Mouse (Mus musculus) embryo, embryonic 11 days (tissue): ENCODE data around the gene Elf3.
"Not testable (repeated sequence)": the region's sequence is repeated elsewhere in the genome, so short reads cannot be mapped to it uniquely, and the experiment has no call there.

Source experiments
- DNase-seq: peaks from one replicate; pipeline ENCODE4 v3.0.0-alpha.2; 2015

Elf3 gene

DNA sequence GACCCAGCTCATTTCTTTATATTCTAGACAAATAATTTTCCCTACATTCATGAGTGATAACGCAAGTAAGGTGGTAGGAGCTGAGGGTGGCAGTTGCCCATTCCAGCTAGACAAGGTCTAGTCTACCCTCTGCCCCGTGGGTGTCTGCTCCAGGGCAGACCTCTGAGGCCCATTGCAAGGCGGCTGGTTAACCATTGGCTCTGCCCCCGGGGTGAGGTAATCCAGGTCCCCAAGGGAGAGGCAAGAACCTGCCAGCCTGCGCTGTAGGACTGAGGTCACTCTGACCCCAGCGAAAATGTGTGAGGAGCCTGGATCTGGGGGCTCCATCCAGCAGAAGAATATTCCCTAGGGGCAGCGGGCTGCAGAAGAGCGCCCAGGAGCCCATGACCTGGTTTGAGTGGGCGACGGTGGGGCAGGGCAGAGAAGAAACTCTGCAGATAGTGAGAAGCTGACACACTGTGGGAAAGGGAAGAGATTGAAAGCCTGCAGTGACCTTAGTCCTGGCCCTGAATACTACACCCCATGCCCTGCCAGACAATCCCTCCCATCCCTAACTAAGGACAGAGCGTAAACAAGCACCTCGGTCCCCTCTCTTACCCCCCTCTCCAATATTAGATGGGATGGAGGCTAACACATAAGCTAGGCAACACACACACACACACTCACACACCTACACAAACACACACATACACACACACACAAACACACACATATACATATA is 21.1 kb downstream of the Elf3 start:
- no peak for DNase-seq

- no peak for DNase-seq
Measured at GRCm38 (mm10) chr1:135234771-135235170, 23.6 kb downstream of the Elf3 start.

GRCm38 (mm10) chr1:135233961-135234360 is 24.4 kb downstream of the Elf3 start:
- no peak for DNase-seq

GRCm38 (mm10) chr1:135231878-135232277 is 26.5 kb downstream of the Elf3 start:
- not testable (repeated sequence) for DNase-seq

GRCm38 (mm10) chr1:135227339-135227950 is 30.9 kb downstream of the Elf3 start:
- DNase-seq: no peak

- DNase-seq: no peak
Measured at GRCm38 (mm10) chr1:135224981-135225604, 33.3 kb downstream of the Elf3 start.

DNA sequence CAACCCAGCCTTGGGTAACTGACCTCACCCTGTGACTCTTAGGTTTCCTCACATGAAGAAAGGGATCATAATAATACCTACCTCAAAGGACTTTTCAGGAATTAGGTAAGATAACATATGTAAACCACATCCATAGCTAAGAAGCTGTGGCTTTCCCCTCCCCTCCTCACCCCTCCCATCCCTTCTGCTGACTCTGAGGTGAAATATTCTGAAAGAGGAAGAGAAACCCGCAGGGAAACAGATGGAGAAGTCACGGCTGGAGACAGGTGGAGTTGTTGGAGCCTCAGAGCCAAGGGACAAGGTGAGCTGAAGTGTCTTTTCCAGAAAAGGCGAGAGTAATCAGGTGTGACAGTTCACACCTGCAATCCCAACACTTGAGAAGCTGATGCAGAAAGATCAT is 34.2 kb downstream of the Elf3 start:
- no peak for DNase-seq

GRCm38 (mm10) chr1:135217607-135218233 is 40.6 kb downstream of the Elf3 start:
- DNase-seq: no peak

- no peak for DNase-seq
Measured at GRCm38 (mm10) chr1:135213772-135214640, 44.4 kb downstream of the Elf3 start.

- DNase-seq: no peak
Measured at GRCm38 (mm10) chr1:135210421-135210820, 47.9 kb downstream of the Elf3 start.

DNA sequence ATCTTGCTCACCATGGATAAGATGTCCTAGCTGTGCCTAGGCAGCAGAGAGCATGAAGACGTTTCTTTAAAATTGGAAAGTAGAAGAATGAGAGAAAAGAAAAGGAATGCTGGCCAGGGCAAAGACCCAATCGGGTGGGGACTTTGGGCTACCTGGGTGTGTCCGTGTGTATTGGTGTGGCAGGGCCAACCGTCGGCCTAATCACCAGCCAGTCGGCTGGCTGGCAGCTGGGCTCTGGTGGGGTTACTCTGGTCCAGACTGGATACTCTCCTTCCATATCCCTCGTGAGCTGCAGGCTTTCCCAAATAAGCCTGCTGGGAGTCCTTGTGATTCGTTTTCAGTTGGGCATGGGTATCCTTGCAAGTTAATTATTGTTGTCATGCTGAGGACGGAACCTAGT is 49.7 kb downstream of the Elf3 start:
- no peak for DNase-seq

DNA sequence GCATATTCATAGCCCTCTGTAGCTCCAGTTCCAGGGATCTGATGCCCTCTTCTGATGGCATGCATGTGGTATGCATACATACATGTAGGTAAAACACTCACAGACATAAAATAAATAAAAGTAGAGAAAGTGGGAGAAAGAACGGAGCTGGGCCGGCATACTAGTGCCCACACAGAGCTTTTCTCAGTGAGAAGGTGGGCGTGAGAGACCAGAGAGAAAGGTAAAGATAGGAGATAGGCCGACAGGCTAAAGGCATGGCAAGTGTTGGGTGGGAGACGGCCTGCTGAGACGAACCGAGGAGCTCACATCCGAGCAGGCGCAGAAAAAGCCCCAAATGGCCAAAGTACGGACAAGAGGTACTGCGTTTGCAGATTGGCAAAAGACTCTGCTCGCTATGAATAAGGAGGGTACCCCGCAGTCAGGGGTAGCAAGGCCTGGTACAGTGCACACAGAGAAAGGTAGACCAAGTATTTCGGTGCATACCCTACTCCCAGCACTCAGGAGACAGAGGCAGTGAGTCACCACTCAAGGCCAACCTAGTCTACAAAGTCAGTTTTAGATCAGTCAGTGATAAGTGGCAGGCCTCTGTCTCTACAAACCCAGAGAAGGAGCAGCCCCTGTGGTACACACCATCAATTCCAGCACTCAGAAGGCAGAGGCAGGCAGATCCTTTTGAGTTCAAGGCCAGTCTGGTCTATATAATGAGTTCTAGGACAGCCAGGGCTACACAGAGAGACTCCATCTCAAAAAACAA is 51.6 kb downstream of the Elf3 start:
- DNase-seq: no peak

DNA sequence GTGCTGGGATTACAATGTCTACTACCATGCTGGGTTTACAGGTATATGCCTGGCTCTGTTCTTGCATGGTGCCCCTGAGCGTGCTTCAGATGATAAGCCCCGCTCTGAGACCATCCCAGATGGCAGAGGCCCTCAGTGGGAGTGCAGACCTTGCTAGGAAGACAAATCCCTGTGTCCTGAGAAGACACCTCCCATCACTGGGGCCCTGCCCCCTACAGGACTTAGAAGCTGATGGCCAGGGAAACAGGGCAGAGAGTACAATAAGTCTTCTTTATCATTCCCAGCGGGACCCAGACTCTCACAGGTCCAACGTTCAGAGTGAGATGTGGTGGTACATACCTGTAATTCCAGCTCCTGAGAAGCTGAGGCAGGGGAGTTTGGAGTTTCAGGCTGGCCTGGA is 53.1 kb downstream of the Elf3 start:
- DNase-seq: no peak

GRCm38 (mm10) chr1:135204196-135205126 is 53.9 kb downstream of the Elf3 start:
- DNase-seq: no peak
